Mouse (Mus musculus) G1E (cell line): ENCODE measurements around the gene Gda. TPM values are rescaled to one million over a fixed set of nuclear protein-coding genes. Genes with fewer than 3 reads are reported as not detected.

Experiments
- ATAC-seq: 2 replicates; pipeline ENCODE4 v1.8.0; 2016; ENCODE audit warnings: mild to moderate bottlenecking; ENCODE audit not compliant: insufficient number of reproducible peaks, poor library complexity, low FRiP score, severe bottlenecking; ENCODE audit errors: extremely low read depth
- DNase-seq: peaks from one replicate; pipeline ENCODE4 v3.0.0; 2012; ENCODE audit warnings: low spot score
- H3K27me3 ChIP-seq: 2 replicates; pipeline ENCODE4 v1.6.1; 2012; ENCODE audit warnings: mild to moderate bottlenecking, low read length, inconsistent platforms; ENCODE audit not compliant: insufficient read depth
- H3K36me3 ChIP-seq: replicated peaks from 2 replicates; pipeline ENCODE3; 2012; ENCODE audit warnings: mild to moderate bottlenecking, inconsistent platforms
- H3K4me1 ChIP-seq: 2 replicates; pipeline ENCODE4 v1.6.1; 2012; ENCODE audit warnings: low read depth, low read length, inconsistent platforms, mixed read lengths; ENCODE audit not compliant: insufficient read depth
- H3K4me3 ChIP-seq: 2 replicates; pipeline ENCODE4 v1.5.1; 2012; ENCODE audit warnings: low read depth, mild to moderate bottlenecking, inconsistent platforms, low read length, moderate library complexity, mixed read lengths
- H3K9me3 ChIP-seq: replicated peaks from 2 replicates; pipeline ENCODE4 v1.6.1; 2012; ENCODE audit warnings: inconsistent platforms
- CTCF ChIP-seq: IDR thresholded peaks from 2 replicates; pipeline ENCODE4 v1.5.1; 2012; ENCODE audit warnings: low read depth, low read length, inconsistent platforms, mixed read lengths
- GATA1 ChIP-seq: IDR thresholded peaks from 2 replicates; pipeline ENCODE4 v1.6.1; 2012; ENCODE audit warnings: borderline replicate concordance, low read length, inconsistent platforms, mixed read lengths
- GATA2 ChIP-seq: IDR thresholded peaks from 2 replicates; pipeline ENCODE4 v1.6.1; 2012; ENCODE audit warnings: low read depth, low read length, inconsistent platforms, borderline replicate concordance
- POLR2AphosphoS5 ChIP-seq: IDR thresholded peaks from 2 replicates; pipeline ENCODE4 v1.6.1; 2012; ENCODE audit warnings: low read depth, low read length, inconsistent platforms; ENCODE audit not compliant: insufficient replicate concordance
- TAL1 ChIP-seq: conservative IDR thresholded peaks from 2 replicates; pipeline ENCODE4 v1.6.1; 2012; ENCODE audit warnings: low read depth, low read length, inconsistent platforms, mixed read lengths
- polyA plus RNA-seq: library from polyadenylated mRNA; stranded (reverse); fragments of >175 nt; gene quantifications from 2 replicates; pipeline ENCODE4 v1.2.3, GENCODE M21; 2012
- total RNA-seq, 2 experiments: library from RNA; stranded (forward) in 1 of 2; stranded (reverse) in 1 of 2; fragments of 200-1000 nt in 1 of 2; fragments of >200 nt in 1 of 2; fragmentation: Nextera tagmentation in 1 of 2; gene quantifications; 2 replicates each; pipeline ENCODE4 v1.2.3; 2014 to 2017

Gene Gda
- total and polyA plus RNA-seq, 3 experiments: 1.7 to 21.0 (median 6.0) TPM

- Histone ChIP-seq H3K36me3 (no peaks in the 10 kb centered on the region), H3K4me3 (no peak overlapping the region), H3K27me3 (no peaks in the 10 kb centered on the region), H3K9me3 (peaks cover 3% of the 10 kb centered on the region; the same call in 1 of the 2 replicates), H3K4me1 (peaks cover 38% of the 10 kb centered on the region)
- TF ChIP-seq GATA1 (no peak), GATA2 (no peak), TAL1 (no peak), POLR2AphosphoS5 (no peak), CTCF (no peak)
- ATAC-seq: no peak
- DNase-seq: no peak
Observed at GRCm38 (mm10) chr19:21384231-21384630, 89.0 kb downstream of the Gda start.

DNA sequence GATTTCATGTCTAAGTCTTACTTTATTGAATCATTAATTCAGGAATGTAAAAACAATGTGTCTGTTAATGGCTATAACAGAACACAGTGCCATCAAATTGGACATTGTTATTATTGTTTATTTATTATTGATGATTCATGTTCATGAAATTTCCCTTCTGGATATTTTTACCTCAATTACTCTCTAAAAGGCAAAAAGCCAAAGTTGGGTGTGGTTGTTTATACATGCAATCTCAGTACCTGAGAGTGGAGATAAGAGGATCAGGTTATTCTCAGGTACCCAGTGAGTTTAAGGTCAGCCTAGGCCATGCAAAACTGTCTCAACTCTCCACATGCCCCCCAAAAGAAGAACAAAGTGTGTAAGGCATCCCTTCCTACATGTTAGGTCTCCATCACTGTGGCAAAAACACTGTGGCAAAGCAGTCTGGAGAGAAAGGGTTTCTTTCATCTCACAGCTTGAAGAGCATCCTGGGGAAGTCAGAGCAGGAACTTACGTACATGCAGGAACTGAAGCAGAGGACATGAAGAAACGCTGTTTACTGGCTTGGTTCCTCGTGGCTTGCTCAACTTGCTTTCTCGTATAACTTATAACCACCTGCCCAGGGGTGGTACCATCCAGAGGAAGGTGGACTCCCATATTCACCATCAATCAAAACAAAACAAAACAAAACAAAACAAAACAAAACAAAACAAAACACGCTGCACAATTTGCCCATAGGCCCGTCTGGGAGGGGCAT, 89.6 kb downstream of the Gda start:
- Histone ChIP-seq H3K27me3 (no peaks in the 10 kb centered on the region), H3K4me1 (peaks cover 43% of the 10 kb centered on the region), H3K4me3 (no peak overlapping the region), H3K9me3 (peaks cover 3% of the 10 kb centered on the region; the same call in 1 of the 2 replicates), H3K36me3 (no peaks in the 10 kb centered on the region)
- ATAC-seq (no peak), DNase-seq (no peak)
- TF ChIP-seq POLR2AphosphoS5 (no peak), TAL1 (no peak), CTCF (no peak), GATA1 (no peak), GATA2 (no peak)

- TF ChIP-seq TAL1 (no peak), GATA1 (no peak), POLR2AphosphoS5 (no peak), CTCF (no peak), GATA2 (no peak)
- Histone ChIP-seq H3K4me1 (peaks cover 55% of the 10 kb centered on the region), H3K27me3 (no peaks in the 10 kb centered on the region), H3K4me3 (no peak overlapping the region), H3K9me3 (no peaks in the 10 kb centered on the region), H3K36me3 (no peaks in the 10 kb centered on the region)
- no peak for ATAC-seq
- DNase-seq: no peak
Observed at GRCm38 (mm10) chr19:21381696-21382095, 91.5 kb downstream of the Gda start.

DNA sequence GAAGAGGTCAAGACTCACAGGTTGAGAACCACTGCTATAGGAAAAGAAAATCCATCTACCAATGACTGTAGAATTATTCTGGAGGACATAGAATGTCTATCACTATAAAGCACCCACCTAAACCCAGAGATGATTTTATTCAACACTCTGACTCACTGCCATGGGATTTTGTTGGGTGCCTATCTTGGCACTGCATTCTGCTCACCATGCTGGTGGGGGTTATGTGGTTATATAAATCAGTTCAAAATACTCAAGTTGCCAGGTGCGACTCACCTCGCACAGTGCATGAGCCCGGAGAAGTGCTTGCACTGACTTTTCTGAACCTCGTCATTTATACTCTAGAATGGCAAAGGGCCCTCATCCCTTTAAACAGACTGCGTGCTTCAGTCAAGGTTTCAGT, 94.0 kb downstream of the Gda start:
- DNase-seq (no peak), ATAC-seq (no peak)
- no peak overlapping the region for H3K4me3 ChIP-seq
- TF ChIP-seq CTCF: no peak
- no peak for TF ChIP-seq GATA2
- TF ChIP-seq TAL1: no peak
- no peak for TF ChIP-seq POLR2AphosphoS5
- no peak for TF ChIP-seq GATA1
- no peaks in the 10 kb centered on the region for H3K36me3 ChIP-seq
- no peaks in the 10 kb centered on the region for H3K27me3 ChIP-seq
- H3K9me3 ChIP-seq: no peaks in the 10 kb centered on the region
- H3K4me1 ChIP-seq: peaks cover 57% of the 10 kb centered on the region

GRCm38 (mm10) chr19:21376445-21377218, 96.6 kb downstream of the Gda start:
- Histone ChIP-seq H3K4me1 (peaks cover 62% of the 10 kb centered on the region), H3K36me3 (no peaks in the 10 kb centered on the region), H3K9me3 (no peaks in the 10 kb centered on the region), H3K27me3 (no peaks in the 10 kb centered on the region), H3K4me3 (peak overlapping the region; percentile 34; the same call in 1 of the 2 replicates)
- DNase-seq (peak; percentile 52), ATAC-seq (peak; percentile 73)
- peak; percentile 49 for TF ChIP-seq TAL1
- no peak for TF ChIP-seq GATA1

DNA sequence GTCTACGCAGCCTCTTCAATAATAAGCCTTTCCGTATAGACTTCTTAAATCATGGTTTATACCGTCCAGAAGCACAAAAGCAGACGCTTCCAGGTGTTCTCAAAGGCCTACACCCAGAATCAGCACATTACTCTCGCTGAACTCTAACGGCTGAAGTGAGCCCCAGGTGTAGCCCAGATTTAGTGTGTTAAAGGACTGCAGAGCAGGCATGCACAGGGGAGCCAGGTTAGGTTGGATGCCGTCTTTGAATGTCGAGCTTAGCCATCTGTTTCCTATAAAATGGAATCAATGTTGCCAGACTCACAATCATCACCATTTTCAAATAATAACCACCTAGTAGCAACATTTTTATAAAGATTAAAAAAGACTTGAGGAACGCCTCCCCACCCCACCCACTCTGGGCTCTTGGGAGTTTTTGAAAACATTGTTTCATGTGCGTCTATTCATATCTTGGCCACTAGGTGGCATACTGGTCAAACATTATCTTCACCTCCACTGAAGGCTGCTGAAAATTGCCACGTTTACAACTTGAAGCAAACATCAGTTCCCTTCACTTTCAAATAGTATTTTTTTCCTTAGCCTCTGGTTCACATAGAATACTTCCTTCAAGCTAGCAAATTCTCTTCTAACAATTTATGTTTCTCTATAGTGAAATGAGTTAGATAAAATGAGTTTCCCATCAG, 100.0 kb downstream of the Gda start:
- H3K9me3 ChIP-seq: 0 out of 2 replicates have a peak, but pooled peaks cover 4% of the 10 kb centered on the region
- H3K4me1 ChIP-seq: peaks cover 51% of the 10 kb centered on the region
- TF ChIP-seq GATA1 (no peak), CTCF (peak; percentile 26; the same call in 1 of the 2 replicates), GATA2 (no peak), TAL1 (no peak), POLR2AphosphoS5 (no peak)
- H3K4me3 ChIP-seq: no peak overlapping the region
- no peaks in the 10 kb centered on the region for H3K36me3 ChIP-seq
- peaks cover 7% of the 10 kb centered on the region for H3K27me3 ChIP-seq
- no peak for ATAC-seq
- peak; percentile 41 for DNase-seq
